Mouse (Mus musculus) hindbrain, embryonic 10.5 days (tissue): ENCODE measurements around the gene Cnih4. TPM values are rescaled to one million over a fixed set of nuclear protein-coding genes. Genes with fewer than 3 reads are reported as not detected.

ENCODE experiments used
- DNase-seq: peaks from one replicate; pipeline ENCODE4 v3.0.0-alpha.2; 2017; ENCODE audit warnings: low spot score
- H3K27ac ChIP-seq: fragments of 300-500 bp; sonication (generic); 2 replicates; pipeline ENCODE4 v1.5.1; 2016; ENCODE audit warnings: mild to moderate bottlenecking, moderate library complexity
- H3K27me3 ChIP-seq: fragments of 300-500 bp; sonication (generic); 2 replicates; pipeline ENCODE4 v1.6.1; 2016; ENCODE audit warnings: mild to moderate bottlenecking; ENCODE audit not compliant: poor library complexity, insufficient read depth, severe bottlenecking
- H3K36me3 ChIP-seq: fragments of 300-500 bp; sonication (generic); 2 replicates; pipeline ENCODE4 v1.6.1; 2016; ENCODE audit warnings: mild to moderate bottlenecking, moderate library complexity
- H3K4me1 ChIP-seq: fragments of 300-500 bp; sonication (generic); replicated peaks from 2 replicates; pipeline ENCODE4 v1.6.1; 2016; ENCODE audit warnings: mild to moderate bottlenecking
- H3K4me3 ChIP-seq: fragments of 300-500 bp; sonication (generic); 2 replicates; pipeline ENCODE4 v1.5.1; 2016; ENCODE audit warnings: mild to moderate bottlenecking, moderate library complexity
- H3K9me3 ChIP-seq: fragments of 300-500 bp; sonication (generic); 2 replicates; pipeline ENCODE4 v1.6.1; 2016; ENCODE audit warnings: mild to moderate bottlenecking, moderate library complexity
- WGBS: fragments of 180-500 bp; shearing (Covaris S2); methylation state at CpG from one replicate; pipeline ENCODE4 v1.1.7; 2016; 5-methylcytosine and 5-hydroxymethylcytosine counted together
- polyA plus RNA-seq: library from polyadenylated mRNA; unstranded; fragments of >200 nt; fragmentation: Nextera tagmentation; extraction: Ambion mirVana; gene quantifications from 2 replicates; pipeline ENCODE4 v1.2.1, GENCODE M21; 2016

The Cnih4 gene
- polyA plus RNA-seq, 1 experiment from 2014 or later, result 104 TPM

DNA sequence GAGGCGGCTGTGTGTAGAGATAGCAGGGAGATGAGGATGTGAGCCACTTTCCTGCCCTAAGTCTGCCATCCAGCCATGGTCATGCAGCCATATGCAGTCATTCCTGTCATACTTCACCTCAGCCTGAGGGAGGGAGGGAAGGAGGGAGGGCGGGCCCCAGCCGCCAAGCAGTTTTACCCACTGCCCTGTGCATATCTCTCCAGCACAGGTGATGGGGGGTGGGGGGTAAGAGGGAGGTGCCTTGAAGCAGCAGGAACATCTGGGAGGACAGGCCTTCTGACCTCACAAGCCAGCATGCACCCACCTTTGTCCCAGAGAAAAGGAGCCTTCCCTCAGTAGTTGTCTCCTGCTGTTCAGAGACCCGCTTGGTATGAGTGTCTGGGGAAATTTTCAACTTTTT lies 71.8 kb downstream of the Cnih4 start:
- WGBS, result 59% methylated on average over 4 of the region's 4 CpGs
- H3K9me3 ChIP-seq, result no peaks in the 10 kb centered on the region
- peak overlapping the region; percentile 66 for H3K27ac ChIP-seq
- no peaks in the 10 kb centered on the region for H3K27me3 ChIP-seq
- peaks cover 23% of the 10 kb centered on the region for H3K4me1 ChIP-seq
- no peaks in the 10 kb centered on the region for H3K36me3 ChIP-seq
- H3K4me3 ChIP-seq, result no peak overlapping the region
- DNase-seq, result no peak

Other genes with a start within 250 kb of the Cnih4 start
- gene Pycr2, start 240.4 kb upstream of the Cnih4 start, polyA plus RNA-seq, result 125 and 138 TPM in 2 replicates
- 0.71 and 0.78 TPM in 2 replicates for gene Lefty1, start 209.7 kb upstream of the Cnih4 start, polyA plus RNA-seq
- gene Tmem63a, start 202.3 kb upstream of the Cnih4 start, polyA plus RNA-seq, result 3.0 and 3.4 TPM in 2 replicates
- gene Ephx1, start 123.8 kb upstream of the Cnih4 start, polyA plus RNA-seq, result 0.86 and 1.5 TPM in 2 replicates
- not detected in 2 replicates for gene 9130409I23Rik, start 93.5 kb upstream of the Cnih4 start, polyA plus RNA-seq
- gene Nvl, start 489 bp upstream of the Cnih4 start, polyA plus RNA-seq, result 30.2 and 42.2 TPM in 2 replicates
- gene Wdr26, start 67.3 kb downstream of the Cnih4 start, polyA plus RNA-seq, result 25.6 and 30.3 TPM in 2 replicates
- gene Cnih3, start 207.9 kb downstream of the Cnih4 start, polyA plus RNA-seq, result 0.77 and 1.2 TPM in 2 replicates